Mouse (Mus musculus) common myeloid progenitor, adult 5-6 weeks (primary cell): ENCODE results near the gene Pla2g12a. TPM values are rescaled to one million over a fixed set of nuclear protein-coding genes. Genes with fewer than 3 reads are reported as not detected.

Source experiments
- ATAC-seq: replicated peaks from 2 replicates; pipeline ENCODE4 v1.8.0; 2016; ENCODE audit warnings: low read depth, mild to moderate bottlenecking, moderate TSS enrichment, inconsistent platforms; ENCODE audit not compliant: poor library complexity, severe bottlenecking
- total RNA-seq: library from RNA; stranded (forward); fragments of 200-1000, 187-1606 nt; gene quantifications from 2 replicates; pipeline ENCODE4 v1.2.3, GENCODE M21; 2017

Pla2g12a gene
- total RNA-seq = 40.3 and 48.0 TPM in 2 replicates

DNA sequence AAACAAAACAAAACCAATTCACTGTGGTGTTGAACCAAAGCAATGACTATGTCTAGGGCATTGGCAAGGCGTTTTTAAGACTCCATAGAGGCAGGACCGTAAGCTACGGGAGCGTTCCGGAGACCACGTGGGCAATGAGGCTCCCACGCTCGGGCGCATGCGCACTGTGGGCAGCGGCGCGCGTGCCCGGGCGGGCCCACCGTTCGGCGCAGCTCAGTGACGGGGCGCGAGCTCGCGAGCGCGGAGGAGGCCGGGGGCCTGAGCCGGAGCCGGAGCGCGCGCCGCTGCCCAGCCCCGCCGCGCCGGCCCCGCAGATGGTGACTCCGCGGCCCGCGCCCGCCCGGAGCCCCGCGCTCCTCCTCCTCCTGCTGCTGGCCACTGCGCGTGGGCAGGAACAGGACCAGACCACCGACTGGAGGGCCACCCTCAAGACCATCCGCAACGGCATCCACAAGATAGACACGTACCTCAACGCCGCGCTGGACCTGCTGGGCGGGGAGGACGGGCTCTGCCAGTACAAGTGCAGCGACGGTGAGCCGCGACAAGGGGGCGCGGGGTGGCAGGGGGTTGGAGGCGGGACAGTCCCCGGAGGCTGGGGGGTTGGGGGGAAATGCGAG is at the start of gene Pla2g12a:
TSS of gene Pla2g12a (plus strand) at position 202 of the 617 bp plus-strand sequence.
- ATAC-seq = peak; percentile 68

DNA sequence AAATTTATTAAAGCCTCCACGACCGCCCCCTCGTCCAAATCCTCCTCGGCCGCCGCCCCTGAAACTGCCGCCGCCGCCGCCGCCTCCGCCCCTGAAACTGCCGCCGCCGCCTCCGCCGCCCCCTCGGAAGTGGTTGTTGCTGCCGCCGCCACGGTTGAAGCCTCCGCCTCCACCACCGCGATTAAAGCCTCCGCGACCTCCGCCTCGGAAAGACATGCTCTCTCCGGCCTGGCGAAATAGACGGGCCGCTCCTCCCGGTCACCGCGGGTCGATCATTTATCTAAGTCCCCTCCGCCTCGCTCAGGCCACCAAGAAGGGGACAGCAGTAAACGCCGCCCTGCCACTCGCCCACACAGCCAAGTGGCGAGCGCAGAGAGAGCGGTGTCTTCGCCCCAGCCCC is 47.8 kb upstream of the Pla2g12a start:
- peak; percentile 30 for ATAC-seq

DNA sequence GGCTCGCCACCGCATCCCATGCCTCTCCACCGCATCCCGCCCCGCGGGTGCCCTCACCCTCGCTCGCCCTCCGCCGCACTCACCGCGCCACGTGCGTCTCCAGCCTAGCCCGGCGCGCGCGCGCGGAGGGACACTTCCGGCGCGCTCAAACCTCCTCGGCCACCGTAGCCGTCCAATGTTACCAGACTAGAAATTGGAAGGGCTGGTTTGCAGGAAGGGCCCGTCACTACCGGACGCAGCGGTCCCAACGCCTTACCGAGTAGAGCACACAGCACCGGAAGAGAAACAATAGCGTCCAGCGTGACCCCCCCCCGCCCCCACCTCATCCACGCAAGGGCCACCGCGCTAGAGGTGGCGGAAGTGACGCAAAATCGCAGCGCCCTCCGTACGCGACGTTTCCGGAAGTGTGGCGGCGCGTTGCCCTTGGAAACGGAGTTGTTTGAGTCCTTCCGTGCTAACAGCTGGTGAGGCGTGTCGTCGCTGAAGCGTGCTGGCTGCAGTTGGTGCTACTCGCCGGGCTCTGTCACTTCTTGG is 47.3 kb upstream of the Pla2g12a start, which contains the start of gene Gar1:
TSS of gene Gar1 (minus strand) at position 362 of the 534 bp plus-strand sequence.
- ATAC-seq = peak; percentile 85

- no peak for ATAC-seq
Measured at GRCm38 (mm10) chr3:129835388-129835934, 42.9 kb upstream of the Pla2g12a start, which contains the start of gene Cfi. Cfi (plus strand) TSS chr3:129835884.

GRCm38 (mm10) chr3:129836051-129836697 is 42.2 kb upstream of the Pla2g12a start:
- no peak for ATAC-seq

DNA sequence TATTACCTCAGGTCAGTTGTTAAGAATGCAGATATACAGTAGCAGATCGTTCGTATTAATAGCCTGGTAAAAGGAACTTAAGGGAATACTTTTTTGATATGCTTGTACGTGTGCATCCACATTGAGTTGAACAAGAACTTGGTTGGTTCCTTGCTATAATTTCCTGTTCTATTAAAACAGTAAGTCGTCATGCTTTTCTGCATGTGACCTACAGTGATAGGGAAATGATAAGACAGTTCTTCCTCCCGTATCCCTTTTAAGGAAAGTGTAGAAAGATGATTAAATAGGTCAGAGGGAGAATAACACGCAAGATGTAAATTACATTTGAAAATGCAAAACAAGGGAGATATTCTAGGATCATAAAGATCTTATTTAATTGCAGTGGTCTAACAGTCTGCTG is 41.4 kb upstream of the Pla2g12a start:
- ATAC-seq = no peak

- ATAC-seq = no peak
Measured at GRCm38 (mm10) chr3:129838017-129838416, 40.4 kb upstream of the Pla2g12a start.

DNA sequence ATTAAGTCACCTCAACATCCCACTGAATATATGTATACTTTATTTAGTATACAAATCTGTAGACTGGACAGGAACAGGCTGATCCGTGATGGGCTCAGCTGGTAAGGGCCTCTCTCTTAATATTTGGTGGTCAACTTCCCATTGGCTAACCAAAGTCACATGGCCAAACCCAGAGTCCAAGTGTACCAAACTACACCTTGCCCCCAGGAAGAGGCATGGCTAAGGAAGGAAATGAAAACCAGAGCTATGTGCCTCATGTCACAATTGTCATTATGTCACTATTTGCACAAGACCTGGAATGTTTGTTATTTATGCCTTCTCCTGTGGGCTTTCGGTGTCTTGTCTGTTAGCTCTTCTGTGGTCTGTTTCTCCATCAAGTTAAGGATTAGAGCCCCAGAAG is 32.5 kb upstream of the Pla2g12a start:
- no peak for ATAC-seq

DNA sequence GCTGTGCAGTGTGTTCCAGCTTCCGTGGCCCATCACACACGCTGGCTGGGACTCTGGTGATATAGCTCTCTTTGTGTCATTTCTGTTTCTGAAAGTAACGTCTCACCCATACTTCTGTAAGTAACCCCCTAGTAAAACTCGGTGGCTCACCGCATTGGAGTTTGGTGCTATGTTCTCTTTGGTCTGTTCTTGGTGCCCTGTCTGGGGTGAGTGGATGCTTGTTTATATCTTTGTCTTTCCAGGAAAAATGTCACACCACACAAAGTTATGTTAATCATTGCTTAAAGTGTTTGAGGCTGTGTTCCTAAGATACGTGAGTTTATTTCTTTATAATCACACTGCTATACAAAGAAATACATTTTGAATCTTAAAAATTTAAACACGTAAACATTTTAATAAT is 31.6 kb upstream of the Pla2g12a start:
- no peak for ATAC-seq

DNA sequence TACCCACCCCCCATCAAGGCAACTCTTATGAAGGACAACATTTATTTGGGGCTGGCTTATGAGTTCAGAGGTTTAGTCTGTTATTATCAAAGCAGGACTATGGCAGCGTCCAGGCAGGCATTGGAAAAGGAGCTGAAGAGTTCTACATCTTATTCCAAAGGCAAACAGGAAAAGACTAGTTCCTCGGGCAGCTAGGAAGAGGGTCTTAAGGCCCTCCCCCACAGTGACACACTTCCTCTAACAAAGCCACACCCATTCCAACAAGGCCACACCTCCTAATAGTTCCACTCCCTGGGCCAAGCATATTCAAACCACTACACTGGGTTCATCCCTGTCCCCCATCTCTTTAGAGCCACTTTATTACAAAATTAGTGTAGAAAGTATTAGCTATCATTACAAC is 15.8 kb upstream of the Pla2g12a start:
- no peak for ATAC-seq

GRCm38 (mm10) chr3:129863698-129864097 is 14.7 kb upstream of the Pla2g12a start:
- peak; percentile 92 for ATAC-seq

DNA sequence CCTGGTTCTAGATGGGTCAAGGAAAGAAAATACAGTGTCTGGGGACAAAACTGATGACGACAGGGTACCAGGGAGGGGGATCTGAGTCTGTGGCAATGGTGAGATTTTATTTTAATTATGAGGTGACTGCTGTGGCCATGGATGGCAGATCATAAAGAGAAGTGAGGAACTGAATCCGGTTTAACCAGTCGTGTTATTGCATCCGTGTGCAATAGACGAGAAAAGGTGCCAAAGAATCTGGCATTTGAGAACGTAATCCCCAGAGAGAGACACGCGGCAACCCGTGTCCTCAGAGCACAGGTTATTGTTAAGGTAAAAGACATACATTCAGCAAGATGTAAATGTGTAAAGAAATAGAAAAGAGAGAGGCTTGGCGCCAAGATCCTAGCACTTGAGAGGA is 1.1 kb upstream of the Pla2g12a start:
- no peak for ATAC-seq

- peak; percentile 19 for ATAC-seq
Measured at GRCm38 (mm10) chr3:129879131-129879757, 838 bp downstream of the Pla2g12a start.

DNA sequence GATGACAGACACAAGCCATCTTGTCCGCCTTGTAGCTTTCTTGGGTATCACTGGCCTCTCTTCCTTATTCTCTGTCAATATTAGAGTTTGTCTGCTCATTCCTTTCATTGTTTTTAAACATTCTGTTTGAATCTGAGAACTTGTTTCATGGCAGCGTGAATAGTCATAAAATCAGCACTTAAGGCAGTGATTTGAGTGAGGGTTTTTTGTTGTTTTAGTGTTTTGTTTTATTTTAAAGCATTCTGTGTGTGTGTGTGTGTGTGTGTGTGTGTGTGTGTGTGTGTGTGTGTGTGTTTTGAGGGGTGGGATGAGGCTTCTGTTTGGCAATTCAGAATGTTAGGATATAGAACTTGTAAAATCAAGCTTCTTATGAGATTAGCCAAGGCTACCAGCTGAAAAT is 1.5 kb downstream of the Pla2g12a start:
- no peak for ATAC-seq

- peak; percentile 24 for ATAC-seq
Measured at GRCm38 (mm10) chr3:129880925-129881593, 2.7 kb downstream of the Pla2g12a start.

GRCm38 (mm10) chr3:129885577-129885976 is 7.2 kb downstream of the Pla2g12a start:
- no peak for ATAC-seq

- no peak for ATAC-seq
Measured at GRCm38 (mm10) chr3:129886430-129886829, 8.0 kb downstream of the Pla2g12a start.

DNA sequence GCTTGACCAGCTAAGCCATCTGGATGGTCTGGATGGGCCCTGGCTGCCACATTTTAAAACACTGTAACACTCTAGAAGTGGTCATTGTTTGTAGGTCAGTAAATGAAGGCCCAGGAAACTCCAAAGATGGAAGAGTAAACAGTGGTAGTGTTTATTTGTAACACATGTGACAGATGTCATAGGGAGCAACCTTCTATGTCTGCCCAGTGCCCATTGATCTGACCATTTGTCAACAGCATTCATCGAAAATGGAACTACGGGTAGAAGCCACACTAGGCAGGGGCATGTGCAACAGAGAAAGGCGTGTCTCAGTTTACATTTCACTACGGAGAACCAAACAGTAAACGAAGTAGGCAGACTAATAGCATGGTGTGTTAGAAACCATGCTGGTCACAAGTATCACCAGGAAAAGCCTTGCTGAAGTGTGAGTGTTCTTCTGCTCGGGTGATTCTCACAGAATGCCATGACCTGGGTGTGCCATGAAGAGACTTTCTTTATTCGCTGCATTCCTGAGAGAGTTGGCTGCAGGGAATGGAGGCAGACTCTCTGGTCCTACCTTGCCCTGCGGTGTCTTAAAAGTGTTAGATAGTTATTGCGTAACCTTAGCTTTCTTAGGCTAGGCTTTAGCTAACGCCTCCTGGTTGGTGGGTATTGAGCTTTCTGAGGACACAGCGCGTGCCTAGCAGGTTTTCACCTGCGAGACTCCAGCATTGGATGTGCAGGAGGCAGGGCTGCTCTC is 9.5 kb downstream of the Pla2g12a start:
- ATAC-seq = no peak

DNA sequence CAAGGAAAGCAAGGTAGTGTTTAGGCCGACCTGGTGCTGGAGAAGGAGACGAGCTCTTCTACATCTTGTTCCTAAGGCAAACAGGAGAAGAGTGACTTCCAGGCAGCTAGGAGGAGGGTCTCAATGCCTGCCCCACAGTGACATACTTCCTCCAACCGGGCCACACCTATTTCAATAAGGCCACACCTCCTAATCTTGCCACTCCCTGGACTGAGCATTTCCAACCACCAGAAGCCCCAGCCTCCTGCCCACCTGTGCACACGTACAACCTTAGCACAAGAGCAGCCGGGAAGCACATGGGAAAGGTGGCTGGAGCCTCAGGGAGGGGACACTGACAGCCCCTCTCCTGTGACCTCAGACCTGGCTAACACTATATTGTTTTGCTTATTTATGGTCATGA is 13.6 kb downstream of the Pla2g12a start:
- no peak for ATAC-seq

- ATAC-seq = no peak
Measured at GRCm38 (mm10) chr3:129893143-129893542, 14.7 kb downstream of the Pla2g12a start.
